Mouse (Mus musculus) midbrain, embryonic 16.5 days (tissue): Measurements from ENCODE around the gene Fam69b. TPM values are rescaled to one million over a fixed set of nuclear protein-coding genes. Genes with fewer than 3 reads are reported as not detected.

Source experiments
- ATAC-seq: fragments of 200-750 bp; cut with Nextera tagmentation; 2 replicates; pipeline ENCODE4 v1.8.0; 2017; ENCODE audit warnings: moderate TSS enrichment
- H3K27ac ChIP-seq: fragments of 300-500 bp; sonication (generic); 2 replicates; pipeline ENCODE4 v1.5.1; 2014; ENCODE audit warnings: mild to moderate bottlenecking, low read length, mixed read lengths
- H3K27me3 ChIP-seq: fragments of 300-500 bp; sonication (generic); 2 replicates; pipeline ENCODE4 v1.6.1; 2014; ENCODE audit warnings: low read depth, low read length, mixed read lengths; ENCODE audit not compliant: control insufficient read depth, insufficient read depth
- H3K36me3 ChIP-seq: fragments of 300-500 bp; sonication (generic); 2 replicates; pipeline ENCODE4 v1.6.1; 2014; ENCODE audit warnings: mild to moderate bottlenecking, low read length, moderate library complexity, mixed read lengths; ENCODE audit not compliant: control insufficient read depth, insufficient read depth
- H3K4me1 ChIP-seq: fragments of 300-500 bp; sonication (generic); 2 replicates; pipeline ENCODE4 v1.6.1; 2014; ENCODE audit warnings: mild to moderate bottlenecking, low read length, mixed read lengths; ENCODE audit not compliant: control insufficient read depth, insufficient read depth
- H3K4me2 ChIP-seq: fragments of 300-500 bp; sonication (generic); 2 replicates; pipeline ENCODE4 v1.6.1; 2014; ENCODE audit warnings: mild to moderate bottlenecking, low read length, mixed read lengths
- H3K4me3 ChIP-seq: fragments of 300-500 bp; sonication (generic); 2 replicates; pipeline ENCODE4 v1.5.1; 2014; ENCODE audit warnings: low read depth, mild to moderate bottlenecking, low read length, moderate library complexity, mixed read lengths
- H3K9ac ChIP-seq: fragments of 300-500 bp; sonication (generic); 2 replicates; pipeline ENCODE4 v1.6.1; 2014; ENCODE audit warnings: low read depth, low read length, mixed read lengths
- H3K9me3 ChIP-seq: fragments of 300-500 bp; sonication (generic); replicated peaks from 2 replicates; pipeline ENCODE4 v1.6.1; 2014; ENCODE audit warnings: mild to moderate bottlenecking, low read length, mixed read lengths; ENCODE audit not compliant: control insufficient read depth, poor library complexity, severe bottlenecking
- WGBS: fragments of 180-500 bp; shearing (Covaris S2); extraction: QIAGEN DNeasy Blood & Tissue Kit; methylation state at CpG from one replicate; pipeline ENCODE4 v1.1.7; 2014; 5-methylcytosine and 5-hydroxymethylcytosine counted together
- polyA plus RNA-seq: library from polyadenylated mRNA; unstranded; fragments of >200 nt; fragmentation: Nextera tagmentation; extraction: Ambion mirVana; gene quantifications from 2 replicates; pipeline ENCODE4 v1.2.1, GENCODE M21; 2015

Fam69b gene
- polyA plus RNA-seq, 1 experiment from 2014 or later, result 155 TPM

DNA sequence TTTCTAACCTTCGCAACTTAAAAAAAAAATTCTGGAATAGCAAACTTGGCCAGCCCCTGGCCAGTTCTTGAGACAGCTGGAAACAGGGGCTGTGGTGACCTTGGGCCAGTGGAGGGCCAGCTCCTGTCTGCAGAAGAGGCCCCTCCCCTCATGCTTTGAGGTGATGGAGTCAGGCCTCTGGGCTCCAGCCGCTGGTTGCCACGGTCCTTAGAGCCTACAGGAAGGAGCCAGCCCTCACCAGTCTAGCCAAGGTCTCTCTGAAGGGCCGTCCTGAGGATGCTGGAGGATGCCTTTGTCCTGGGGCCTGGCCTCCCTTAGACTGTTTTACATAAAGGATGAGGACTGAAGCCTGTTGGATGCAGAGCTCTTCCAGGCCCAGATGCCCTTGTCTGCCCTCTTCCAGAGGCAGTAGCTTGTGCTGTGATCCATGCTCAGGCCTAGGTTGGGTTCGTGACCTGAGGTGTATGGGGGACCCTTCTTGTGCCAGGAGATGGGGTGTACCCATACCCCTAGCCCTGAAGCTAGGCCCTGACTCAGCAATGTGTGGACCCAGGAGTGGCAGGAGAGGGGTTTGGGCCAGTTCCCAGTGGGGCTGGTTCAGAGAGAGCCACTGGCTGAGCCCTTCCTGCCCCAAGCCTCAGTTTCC is 658 bp downstream of the Fam69b start:
- Histone ChIP-seq H3K4me2 (peak overlapping the region; percentile 100), H3K27me3 (no peaks in the 10 kb centered on the region), H3K9ac (peak overlapping the region; percentile 99), H3K9me3 (no peaks in the 10 kb centered on the region), H3K4me3 (peak overlapping the region; percentile 90), H3K27ac (peak overlapping the region; percentile 93), H3K4me1 (peaks cover 46% of the 10 kb centered on the region), H3K36me3 (no peaks in the 10 kb centered on the region)
- 14% methylated on average over 5 of the region's 5 CpGs for WGBS
- ATAC-seq, result peak; percentile 58

DNA sequence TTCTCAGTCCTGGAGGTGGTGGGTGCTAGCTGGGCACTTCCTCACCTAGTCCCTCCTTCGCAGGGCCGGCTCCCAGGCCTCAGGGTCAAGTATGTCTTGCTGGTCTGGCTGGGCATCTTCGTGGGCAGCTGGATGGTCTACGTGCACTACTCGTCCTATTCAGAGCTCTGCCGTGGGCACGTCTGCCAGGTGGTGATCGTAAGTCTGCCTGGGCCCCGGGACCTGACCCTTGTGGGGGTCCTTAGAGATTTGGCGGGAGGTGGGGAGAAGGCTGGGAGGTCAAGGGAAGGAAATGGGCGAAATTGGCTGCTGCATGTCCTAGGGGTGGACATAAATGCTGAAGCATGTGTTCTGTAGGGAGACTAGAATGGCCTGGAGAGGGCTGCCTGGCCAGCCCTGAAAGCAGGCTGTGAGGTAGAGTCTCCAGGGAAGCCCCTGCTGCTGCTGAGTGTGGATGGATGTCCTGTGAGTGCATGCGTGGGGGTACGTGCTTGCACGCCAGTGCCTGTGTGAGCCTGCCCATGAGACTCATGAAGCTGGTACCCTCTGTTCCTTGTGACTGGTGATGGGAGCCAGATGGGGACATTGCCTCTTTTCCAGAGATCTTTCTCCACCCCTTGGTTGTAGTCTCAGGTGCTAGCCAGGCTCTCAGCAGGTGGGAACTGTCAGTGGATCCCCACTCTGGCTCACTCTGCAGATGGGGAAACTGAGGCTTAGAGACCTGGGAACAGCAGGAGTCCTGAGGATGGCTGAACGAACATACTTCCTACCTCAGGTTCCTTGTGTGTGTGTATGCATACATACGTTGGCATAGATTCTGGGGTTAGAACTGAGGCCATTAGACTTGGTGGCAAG is 4.5 kb downstream of the Fam69b start:
- Histone ChIP-seq H3K27ac (no peak overlapping the region; the same call in 1 of the 2 replicates), H3K4me2 (peak overlapping the region; percentile 6; the same call in 1 of the 2 replicates), H3K36me3 (peaks cover 21% of the 10 kb centered on the region), H3K9ac (peak overlapping the region; percentile 51), H3K4me1 (peaks cover 58% of the 10 kb centered on the region), H3K9me3 (no peaks in the 10 kb centered on the region), H3K27me3 (no peaks in the 10 kb centered on the region), H3K4me3 (no peak overlapping the region)
- no peak for ATAC-seq
- WGBS, result 86% methylated on average over 16 of the region's 16 CpGs

DNA sequence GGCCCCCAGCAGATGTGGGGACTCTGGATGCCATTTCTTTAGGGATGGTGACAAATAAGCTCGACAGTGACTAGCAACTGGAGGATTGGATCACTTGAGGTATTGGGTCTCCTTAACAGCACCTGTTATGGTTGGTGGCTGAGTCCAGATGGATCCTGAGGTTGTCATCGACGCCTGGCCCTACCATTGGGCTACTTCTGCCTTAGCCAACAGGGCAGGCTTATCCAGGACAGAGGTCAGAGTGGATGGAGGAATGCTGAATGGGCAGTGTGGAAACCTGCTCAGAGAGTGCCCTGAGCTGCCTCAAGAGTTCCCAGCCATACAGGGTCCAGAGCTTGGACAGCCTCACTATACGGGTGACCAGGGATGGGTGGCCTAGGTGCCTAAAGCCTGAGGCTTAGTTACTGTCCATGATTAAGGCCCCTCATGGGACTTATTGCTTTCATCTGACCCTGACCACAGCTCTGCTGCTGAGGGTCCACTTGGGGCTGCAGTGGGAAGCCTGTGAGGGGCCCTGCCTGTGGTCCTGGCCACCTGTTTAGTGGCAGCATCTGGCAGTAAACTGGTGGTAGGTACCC is 5.8 kb downstream of the Fam69b start:
- 61% methylated on average over 4 of the region's 4 CpGs for WGBS
- Histone ChIP-seq H3K36me3 (peaks cover 22% of the 10 kb centered on the region), H3K4me1 (peaks cover 69% of the 10 kb centered on the region), H3K9me3 (no peaks in the 10 kb centered on the region), H3K4me2 (no peak overlapping the region), H3K4me3 (no peak overlapping the region), H3K27me3 (no peaks in the 10 kb centered on the region), H3K9ac (no peak overlapping the region; the same call in 1 of the 2 replicates), H3K27ac (no peak overlapping the region)
- no peak for ATAC-seq

DNA sequence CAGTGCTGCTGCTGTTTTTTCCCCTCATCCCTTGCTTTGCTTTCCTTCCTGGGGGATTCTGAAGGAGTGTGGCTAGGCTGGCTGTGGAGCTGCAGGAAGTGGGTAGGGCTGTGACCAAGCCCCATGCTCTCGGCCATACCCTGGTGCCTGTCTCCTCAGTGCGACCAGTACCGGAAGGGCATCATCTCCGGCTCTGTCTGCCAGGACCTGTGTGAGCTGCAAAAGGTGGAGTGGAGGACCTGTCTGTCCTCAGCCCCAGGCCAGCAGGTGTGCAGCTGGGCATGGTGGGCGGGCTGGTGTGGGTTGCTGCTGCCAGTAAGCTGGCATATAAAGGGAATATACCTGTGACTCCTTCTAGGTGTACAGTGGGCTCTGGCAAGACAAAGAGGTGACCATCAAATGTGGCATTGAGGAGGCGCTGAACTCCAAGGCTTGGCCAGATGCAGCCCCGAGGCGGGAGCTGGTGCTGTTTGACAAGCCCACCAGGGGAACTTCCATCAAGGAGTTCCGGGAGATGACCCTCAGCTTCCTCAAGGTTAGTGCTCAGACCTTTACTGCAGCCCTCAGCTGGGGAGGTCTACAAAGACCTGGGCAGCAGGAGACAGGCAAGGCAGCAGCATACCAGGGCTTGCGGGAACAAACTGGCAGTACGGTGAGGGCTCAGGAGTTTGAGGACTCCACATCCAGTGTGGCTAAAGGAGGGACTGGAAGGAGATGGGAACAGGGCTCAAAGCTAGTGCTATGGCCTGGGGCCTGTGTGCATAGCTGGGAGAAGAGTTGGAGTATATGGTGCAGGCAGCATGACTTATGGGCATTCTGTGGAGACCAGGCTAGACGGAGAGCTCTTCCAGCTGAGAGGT is 6.6 kb downstream of the Fam69b start:
- H3K4me1 ChIP-seq, result peaks cover 62% of the 10 kb centered on the region
- H3K9me3 ChIP-seq, result no peaks in the 10 kb centered on the region
- no peak for ATAC-seq
- H3K27ac ChIP-seq, result no peak overlapping the region
- H3K9ac ChIP-seq, result peak overlapping the region; percentile 10; the same call in 1 of the 2 replicates
- H3K4me2 ChIP-seq, result no peak overlapping the region
- peaks cover 22% of the 10 kb centered on the region for H3K36me3 ChIP-seq
- no peak overlapping the region for H3K4me3 ChIP-seq
- no peaks in the 10 kb centered on the region for H3K27me3 ChIP-seq
- WGBS, result 71% methylated on average over 12 of the region's 12 CpGs

DNA sequence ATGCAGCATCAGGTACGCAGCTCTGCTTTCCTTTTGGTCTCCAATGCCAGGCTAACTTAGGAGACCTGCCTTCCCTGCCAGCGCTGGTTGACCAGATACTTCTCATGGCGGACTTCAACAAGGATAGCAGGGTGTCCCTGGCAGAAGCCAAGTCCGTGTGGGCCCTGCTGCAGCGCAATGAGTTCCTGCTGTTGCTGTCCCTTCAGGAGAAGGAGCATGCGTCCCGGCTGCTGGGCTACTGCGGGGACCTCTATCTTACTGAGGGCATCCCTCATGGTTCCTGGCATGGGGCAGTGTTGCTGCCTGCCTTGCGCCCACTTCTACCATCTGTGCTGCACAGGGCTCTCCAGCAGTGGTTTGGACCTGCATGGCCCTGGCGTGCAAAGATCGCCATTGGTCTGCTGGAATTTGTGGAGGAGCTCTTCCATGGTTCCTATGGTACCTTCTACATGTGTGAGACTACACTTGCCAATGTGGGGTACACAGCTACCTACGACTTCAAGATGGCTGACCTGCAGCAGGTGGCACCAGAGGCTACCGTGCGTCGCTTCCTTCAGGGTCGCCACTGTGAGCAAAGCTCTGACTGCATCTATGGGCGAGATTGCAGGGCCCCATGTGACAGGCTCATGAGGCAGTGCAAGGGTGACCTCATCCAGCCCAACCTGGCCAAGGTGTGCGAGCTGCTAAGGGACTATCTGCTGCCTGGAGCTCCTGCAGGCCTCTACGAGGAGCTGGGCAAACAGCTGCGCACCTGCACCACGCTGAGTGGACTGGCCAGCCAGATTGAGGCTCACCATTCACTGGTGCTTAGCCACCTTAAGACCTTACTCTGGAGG is 7.5 kb downstream of the Fam69b start:
- 74% methylated on average over 21 of the region's 21 CpGs for WGBS
- Histone ChIP-seq H3K36me3 (peaks cover 22% of the 10 kb centered on the region), H3K27me3 (no peaks in the 10 kb centered on the region)

DNA sequence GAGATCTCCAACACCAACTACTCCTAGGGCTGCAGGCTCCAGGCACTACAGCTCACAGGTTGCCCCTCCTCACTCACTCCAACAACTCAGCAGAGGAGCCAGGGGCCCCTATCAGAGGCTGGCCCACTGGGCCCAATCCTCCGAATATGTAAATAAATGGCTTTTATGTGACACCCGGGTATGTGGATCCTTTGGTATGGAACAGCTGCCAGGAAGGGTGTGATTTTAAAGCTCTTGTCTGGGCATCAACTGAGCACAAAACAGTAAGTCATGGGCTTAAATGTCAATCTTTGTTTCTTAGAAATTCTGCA is 8.0 kb downstream of the Fam69b start:
- Histone ChIP-seq H3K27ac (no peak overlapping the region), H3K4me1 (peaks cover 52% of the 10 kb centered on the region), H3K27me3 (no peaks in the 10 kb centered on the region), H3K9me3 (no peaks in the 10 kb centered on the region), H3K4me2 (no peak overlapping the region), H3K9ac (no peak overlapping the region), H3K4me3 (no peak overlapping the region), H3K36me3 (peaks cover 22% of the 10 kb centered on the region)
- WGBS, result 44% methylated on average over 2 of the region's 2 CpGs
- no peak for ATAC-seq

More for the DNA sequence above, 7.5 kb downstream of the Fam69b start:
- no peak overlapping the region for H3K9ac ChIP-seq
- no peak overlapping the region for H3K4me2 ChIP-seq
- ATAC-seq, result no peak
- peaks cover 57% of the 10 kb centered on the region for H3K4me1 ChIP-seq
- no peaks in the 10 kb centered on the region for H3K9me3 ChIP-seq
- H3K4me3 ChIP-seq, result no peak overlapping the region
- no peak overlapping the region for H3K27ac ChIP-seq

DNA sequence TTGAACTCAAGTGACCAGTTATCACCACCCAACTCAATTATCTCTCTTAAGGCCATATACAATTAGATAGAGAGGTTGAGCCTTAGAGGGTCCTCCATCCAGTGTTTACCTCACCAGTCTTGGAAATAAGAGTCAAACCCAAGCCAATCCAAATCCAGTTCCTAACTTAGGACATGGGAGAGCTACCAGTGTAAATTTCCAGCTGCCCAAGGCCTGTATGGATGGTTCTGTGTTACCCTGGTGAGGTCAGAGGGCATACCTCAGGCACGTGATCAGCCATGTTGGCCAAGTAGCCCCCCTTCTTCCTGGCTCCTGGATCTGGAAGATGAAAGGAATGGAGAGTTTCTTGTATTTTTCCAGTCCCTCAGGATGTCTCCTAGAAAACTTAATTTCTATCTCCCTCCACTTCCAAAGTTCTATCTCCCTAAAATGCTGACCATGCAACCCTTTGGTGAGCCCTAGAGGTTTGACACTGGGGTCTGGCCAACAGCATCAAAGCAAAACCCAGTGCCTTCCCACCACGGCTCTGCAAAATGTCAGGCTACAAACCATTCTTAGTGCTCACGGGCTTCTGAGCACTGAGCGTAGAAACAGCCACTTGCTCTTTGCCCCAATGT is 9.2 kb downstream of the Fam69b start:
- no peaks in the 10 kb centered on the region for H3K27me3 ChIP-seq
- ATAC-seq, result no peak
- no peak overlapping the region for H3K4me2 ChIP-seq
- no peak overlapping the region; the same call in 1 of the 2 replicates for H3K4me3 ChIP-seq
- H3K9me3 ChIP-seq, result no peaks in the 10 kb centered on the region
- peaks cover 43% of the 10 kb centered on the region for H3K4me1 ChIP-seq
- WGBS, result 80% methylated on average over 4 of the region's 4 CpGs
- H3K27ac ChIP-seq, result no peak overlapping the region
- H3K36me3 ChIP-seq, result peaks cover 22% of the 10 kb centered on the region
- 0 out of 2 replicates have a peak overlapping the region, but pooled peaks have one; percentile 20 for H3K9ac ChIP-seq
